Mouse (Mus musculus) ES-Bruce4 (cell line): ENCODE measurements at regions not wholly inside any gene's neighbourhood (a gene's known extent, or its start where the extent isn't known, plus 50 kb on each side); places are given as distances from the start of the nearest gene placed in this dataset.

Experiments
- CTCF ChIP-seq: IDR thresholded peaks from one replicate; pipeline ENCODE4 v1.8.1; 2011; ENCODE audit warnings: low read depth, low read length
- EP300 ChIP-seq: IDR thresholded peaks from 2 replicates; pipeline ENCODE4 v1.6.1; 2011; ENCODE audit warnings: low read depth, low read length; ENCODE audit not compliant: insufficient read depth
- POLR2A ChIP-seq: IDR thresholded peaks from one replicate; pipeline ENCODE4 v1.8.1; 2011; ENCODE audit warnings: low read length; ENCODE audit not compliant: insufficient read depth

- no peak for TF ChIP-seq CTCF
- no peak for TF ChIP-seq POLR2A
- TF ChIP-seq EP300 = no peak
Observed at GRCm38 (mm10) chr6:121524613-121524970, 51.1 kb upstream of the Iqsec3 start.
